Mouse (Mus musculus): ENCODE results near the gene Pdlim5. TPM values are rescaled to one million over a fixed set of nuclear protein-coding genes. Genes with fewer than 3 reads are reported as not detected.

Gene Pdlim5
- total and polyA plus RNA-seq, 3 experiments: 508 to 668 (median 609) TPM

- no peak overlapping the region for H3K27ac ChIP-seq
- H3K4me3 ChIP-seq: no peak overlapping the region
- peaks cover 2% of the 10 kb centered on the region; the same call in 1 of the 2 replicates for H3K79me2 ChIP-seq (replicated peaks; ENCODE audit: control insufficient read depth, insufficient read depth, low read length)
- intact Hi-C loops (cut with DNase I): no loop called here
- H3K36me3 ChIP-seq (ENCODE audit: control insufficient read depth, insufficient read depth, low read length): peaks cover 43% of the 10 kb centered on the region
- H3K4me1 ChIP-seq (ENCODE audit: control insufficient read depth, insufficient read depth, low read length): peaks cover 13% of the 10 kb centered on the region
- DNase-seq: no peak
- no peak overlapping the region for H3K9ac ChIP-seq (ENCODE audit: low read depth, low read length)
- TF ChIP-seq CTCF (IDR thresholded peaks at IDR 0.05) (no peak), EP300 (IDR thresholded peaks at IDR 0.05; ENCODE audit: insufficient read depth, low read depth, low read length) (no peak), POLR2A (IDR thresholded peaks at IDR 0.05; ENCODE audit: insufficient read depth, low read depth, low read length) (no peak)
- WGBS: 75% methylated on average over 1 of the region's 1 CpGs
- H3K27me3 ChIP-seq (ENCODE audit: control insufficient read depth, insufficient read depth, low read length): no peaks in the 10 kb centered on the region
Measured at GRCm38 (mm10) chr3:142376638-142377037, 18.9 kb downstream of the Pdlim5 start.

- TF ChIP-seq CTCF (IDR thresholded peaks at IDR 0.05) (no peak), EP300 (IDR thresholded peaks at IDR 0.05; ENCODE audit: insufficient read depth, low read depth, low read length) (no peak), POLR2A (IDR thresholded peaks at IDR 0.05; ENCODE audit: insufficient read depth, low read depth, low read length) (no peak)
- peak overlapping the region; percentile 21 for H3K27ac ChIP-seq
Measured at GRCm38 (mm10) chr3:142375106-142375505, 20.4 kb downstream of the Pdlim5 start.

DNA sequence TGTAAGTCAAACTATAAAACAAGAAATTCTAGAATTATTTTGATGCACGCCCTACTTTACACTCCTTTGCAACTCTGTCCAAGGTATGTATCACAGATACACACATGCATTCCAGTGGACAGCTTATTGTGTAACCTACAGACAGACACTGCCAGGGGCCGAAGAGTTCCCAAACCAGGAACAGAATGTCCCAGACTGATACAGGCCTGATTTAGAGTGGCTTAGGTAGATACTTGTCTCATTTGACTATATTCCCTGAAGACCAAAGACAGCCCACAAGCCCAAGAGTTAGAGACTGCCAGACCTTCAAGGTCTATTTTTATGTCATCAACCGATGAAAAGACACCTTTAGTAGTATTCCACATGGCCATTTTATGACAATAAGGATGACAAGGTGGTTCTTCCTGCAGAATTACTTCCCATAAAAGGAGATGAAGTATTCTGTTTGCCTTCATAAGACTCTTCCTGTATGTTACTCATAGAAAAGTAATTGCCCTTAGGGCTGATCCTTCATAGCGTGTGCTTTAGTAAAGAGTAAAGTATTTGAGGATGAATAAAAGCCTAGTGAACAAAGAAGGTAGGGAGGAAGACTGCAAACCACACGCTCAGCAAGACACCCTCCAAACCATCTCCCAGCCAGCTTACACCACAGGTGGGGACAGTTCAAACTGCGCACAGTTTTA is 22.9 kb downstream of the Pdlim5 start:
- no peak overlapping the region for H3K4me3 ChIP-seq
- DNase-seq: no peak
- intact Hi-C loops (cut with DNase I): no loop called here
- 72% methylated on average over 6 of the region's 6 CpGs for WGBS
- peaks cover 17% of the 10 kb centered on the region for H3K4me1 ChIP-seq (ENCODE audit: control insufficient read depth, insufficient read depth, low read length)
- H3K79me2 ChIP-seq (replicated peaks; ENCODE audit: control insufficient read depth, insufficient read depth, low read length): peaks cover 2% of the 10 kb centered on the region; the same call in 1 of the 2 replicates
- TF ChIP-seq EP300 (IDR thresholded peaks at IDR 0.05; ENCODE audit: insufficient read depth, low read depth, low read length) (peak; percentile 49; the same call in 1 of the 2 replicates), POLR2A (IDR thresholded peaks at IDR 0.05; ENCODE audit: insufficient read depth, low read depth, low read length) (no peak)
- H3K27ac ChIP-seq: no peak overlapping the region
- H3K27me3 ChIP-seq (ENCODE audit: control insufficient read depth, insufficient read depth, low read length): no peaks in the 10 kb centered on the region
- peaks cover 43% of the 10 kb centered on the region for H3K36me3 ChIP-seq (ENCODE audit: control insufficient read depth, insufficient read depth, low read length)
- no peak overlapping the region for H3K9ac ChIP-seq (ENCODE audit: low read depth, low read length)

More at GRCm38 (mm10) chr3:142375106-142375505, 20.4 kb downstream of the Pdlim5 start:
- 38% methylated on average over 1 of the region's 1 CpGs for WGBS
- Histone ChIP-seq H3K4me1 (ENCODE audit: control insufficient read depth, insufficient read depth, low read length) (peaks cover 13% of the 10 kb centered on the region), H3K4me3 (no peak overlapping the region), H3K36me3 (ENCODE audit: control insufficient read depth, insufficient read depth, low read length) (peaks cover 42% of the 10 kb centered on the region), H3K79me2 (replicated peaks; ENCODE audit: control insufficient read depth, insufficient read depth, low read length) (peaks cover 2% of the 10 kb centered on the region; the same call in 1 of the 2 replicates), H3K9ac (ENCODE audit: low read depth, low read length) (no peak overlapping the region), H3K27me3 (ENCODE audit: control insufficient read depth, insufficient read depth, low read length) (no peaks in the 10 kb centered on the region)
- DNase-seq: no peak
- intact Hi-C loops (cut with DNase I): no loop called here

DNA sequence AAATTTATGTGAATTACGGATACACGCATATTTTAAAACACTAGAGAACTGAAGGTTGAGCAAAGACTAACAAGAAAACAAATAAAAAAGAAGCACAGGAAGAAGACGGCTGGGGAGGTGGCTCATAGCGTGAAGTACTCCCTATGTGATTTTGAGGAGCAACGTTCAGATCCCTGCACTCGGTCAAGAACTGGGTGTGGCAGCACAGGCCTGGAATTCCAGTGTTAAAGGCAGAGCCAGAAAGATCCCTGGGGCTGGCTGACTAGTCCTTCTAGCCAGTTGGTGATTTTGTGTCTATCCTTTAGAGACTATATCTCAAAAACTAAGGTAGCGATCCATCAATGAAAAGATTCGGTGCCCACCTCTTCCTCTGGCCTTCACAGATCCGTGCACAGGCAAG is 27.1 kb downstream of the Pdlim5 start:
- Histone ChIP-seq H3K27me3 (ENCODE audit: control insufficient read depth, insufficient read depth, low read length) (no peaks in the 10 kb centered on the region), H3K4me1 (ENCODE audit: control insufficient read depth, insufficient read depth, low read length) (peaks cover 11% of the 10 kb centered on the region), H3K4me3 (no peak overlapping the region), H3K79me2 (replicated peaks; ENCODE audit: control insufficient read depth, insufficient read depth, low read length) (no peaks in the 10 kb centered on the region), H3K36me3 (ENCODE audit: control insufficient read depth, insufficient read depth, low read length) (peaks cover 36% of the 10 kb centered on the region), H3K27ac (no peak overlapping the region), H3K9ac (ENCODE audit: low read depth, low read length) (no peak overlapping the region)
- WGBS: 47% methylated on average over 9 of the region's 9 CpGs
- intact Hi-C loops (cut with DNase I): no loop called here
- no peak for DNase-seq
- TF ChIP-seq CTCF (IDR thresholded peaks at IDR 0.05) (no peak), EP300 (IDR thresholded peaks at IDR 0.05; ENCODE audit: insufficient read depth, low read depth, low read length) (no peak), POLR2A (IDR thresholded peaks at IDR 0.05; ENCODE audit: insufficient read depth, low read depth, low read length) (no peak)

DNA sequence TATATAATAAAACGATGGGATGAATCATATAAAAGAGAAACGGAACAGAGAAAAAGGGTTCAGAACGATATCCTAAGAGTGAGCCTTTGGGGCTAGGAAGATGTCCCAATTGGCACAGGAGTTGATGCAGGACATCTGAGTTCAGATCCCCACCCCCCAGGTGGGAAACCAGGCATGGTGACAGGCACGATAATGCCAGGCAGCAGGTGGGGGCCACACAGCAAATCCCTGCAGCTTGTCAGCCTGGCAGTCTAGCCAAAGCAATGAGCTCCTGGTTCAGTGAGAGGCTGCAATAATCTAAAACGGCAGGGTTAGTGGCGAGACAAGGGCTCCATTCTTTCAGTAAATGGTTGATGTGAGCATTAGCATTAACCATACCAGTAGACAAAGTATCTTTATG is 33.4 kb downstream of the Pdlim5 start:
- H3K4me3 ChIP-seq: no peak overlapping the region
- H3K79me2 ChIP-seq (replicated peaks; ENCODE audit: control insufficient read depth, insufficient read depth, low read length): 0 out of 2 replicates have a peak, but pooled peaks cover 2% of the 10 kb centered on the region
- no peak for DNase-seq
- TF ChIP-seq POLR2A (IDR thresholded peaks at IDR 0.05; ENCODE audit: insufficient read depth, low read depth, low read length) (no peak), EP300 (IDR thresholded peaks at IDR 0.05; ENCODE audit: insufficient read depth, low read depth, low read length) (no peak), CTCF (IDR thresholded peaks at IDR 0.05) (no peak)
- peaks cover 50% of the 10 kb centered on the region for H3K36me3 ChIP-seq (ENCODE audit: control insufficient read depth, insufficient read depth, low read length)
- H3K9ac ChIP-seq (ENCODE audit: low read depth, low read length): no peak overlapping the region
- intact Hi-C loops (cut with DNase I): no loop called here
- H3K4me1 ChIP-seq (ENCODE audit: control insufficient read depth, insufficient read depth, low read length): peaks cover 6% of the 10 kb centered on the region
- H3K27ac ChIP-seq: no peak overlapping the region
- H3K27me3 ChIP-seq (ENCODE audit: control insufficient read depth, insufficient read depth, low read length): no peaks in the 10 kb centered on the region
- 61% methylated on average over 6 of the region's 6 CpGs for WGBS

GRCm38 (mm10) chr3:142358951-142359350 is 36.5 kb downstream of the Pdlim5 start:
- H3K9ac ChIP-seq (ENCODE audit: low read depth, low read length): no peak overlapping the region
- no peaks in the 10 kb centered on the region for H3K27me3 ChIP-seq (ENCODE audit: control insufficient read depth, insufficient read depth, low read length)
- DNase-seq: no peak
- H3K36me3 ChIP-seq (ENCODE audit: control insufficient read depth, insufficient read depth, low read length): peaks cover 52% of the 10 kb centered on the region
- 0 out of 2 replicates have a peak, but pooled peaks cover 2% of the 10 kb centered on the region for H3K79me2 ChIP-seq (replicated peaks; ENCODE audit: control insufficient read depth, insufficient read depth, low read length)
- H3K4me3 ChIP-seq: no peak overlapping the region
- H3K27ac ChIP-seq: no peak overlapping the region
- intact Hi-C loops (cut with DNase I): no loop called here
- TF ChIP-seq POLR2A (IDR thresholded peaks at IDR 0.05; ENCODE audit: insufficient read depth, low read depth, low read length): no peak
- no peak for TF ChIP-seq CTCF (IDR thresholded peaks at IDR 0.05)
- no peak for TF ChIP-seq EP300 (IDR thresholded peaks at IDR 0.05; ENCODE audit: insufficient read depth, low read depth, low read length)
- peaks cover 6% of the 10 kb centered on the region for H3K4me1 ChIP-seq (ENCODE audit: control insufficient read depth, insufficient read depth, low read length)
